Mouse (Mus musculus): Measurements from ENCODE around the gene Ubxn1.

Ubxn1 gene

GRCm38 (mm10) chr19:8903412-8903811, 32.1 kb downstream of the Ubxn1 start:
- no peak for DNase-seq

GRCm38 (mm10) chr19:8908531-8908930, 37.2 kb downstream of the Ubxn1 start:
- DNase-seq = no peak

DNA sequence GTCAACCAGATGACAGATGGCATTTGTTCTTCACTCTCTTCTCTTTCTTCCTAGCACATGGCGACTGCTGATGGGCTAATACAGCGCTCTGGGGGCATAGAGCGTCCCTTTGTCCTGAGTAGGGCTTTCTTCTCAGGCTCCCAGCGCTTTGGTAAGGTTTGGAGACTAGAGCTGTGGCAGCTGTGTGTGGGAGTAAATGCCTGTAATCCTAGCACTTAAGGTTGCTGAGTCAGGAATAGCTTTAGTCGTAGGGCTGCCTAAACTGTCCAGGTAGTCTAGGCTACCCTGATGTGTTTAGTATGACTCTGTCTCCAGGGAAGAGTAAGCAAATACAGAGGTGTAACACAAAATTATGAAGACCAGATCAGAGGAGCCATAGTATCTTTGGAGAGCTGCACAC, 40.5 kb downstream of the Ubxn1 start:
- DNase-seq = no peak

DNA sequence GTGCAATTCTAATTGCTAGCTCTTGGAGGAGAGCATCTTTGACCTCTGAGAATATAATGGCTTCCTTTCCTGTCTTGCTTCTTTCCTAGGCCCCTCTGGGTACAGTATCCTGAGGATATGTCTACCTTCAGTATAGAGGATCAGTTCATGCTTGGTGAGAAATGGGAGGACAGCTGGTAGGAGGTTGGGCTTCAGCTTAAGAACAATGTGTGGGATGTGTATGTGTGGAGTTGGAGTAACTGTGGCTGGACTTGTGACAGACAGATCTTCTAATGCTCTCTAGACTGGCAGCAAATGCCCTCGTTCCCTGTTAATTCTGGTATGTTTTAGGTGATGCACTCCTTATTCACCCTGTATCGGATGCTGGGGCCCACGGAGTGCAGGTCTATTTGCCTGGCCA, 42.9 kb downstream of the Ubxn1 start:
- DNase-seq = no peak

DNA sequence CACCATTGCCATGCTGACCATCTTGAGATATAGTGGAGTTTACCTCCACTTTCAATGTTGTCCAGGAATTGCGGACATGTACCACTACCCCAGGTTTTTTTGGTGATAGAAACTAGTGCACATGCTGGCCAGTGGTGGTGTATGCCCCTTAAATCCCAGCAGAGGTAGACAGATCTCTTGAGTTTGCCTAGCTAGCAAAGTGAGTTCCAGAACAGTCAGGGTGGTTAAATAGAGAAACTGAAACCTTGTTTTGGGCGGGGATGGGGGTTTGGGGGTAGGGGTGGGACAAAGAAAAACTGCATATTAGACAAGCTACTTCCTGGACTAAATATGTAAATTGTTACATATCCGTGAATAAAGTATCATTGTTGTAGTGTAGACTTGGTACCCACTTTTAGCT, 47.7 kb downstream of the Ubxn1 start:
- DNase-seq = no peak

- no peak for DNase-seq
Measured at GRCm38 (mm10) chr19:8919684-8920072, 48.4 kb downstream of the Ubxn1 start.

DNA sequence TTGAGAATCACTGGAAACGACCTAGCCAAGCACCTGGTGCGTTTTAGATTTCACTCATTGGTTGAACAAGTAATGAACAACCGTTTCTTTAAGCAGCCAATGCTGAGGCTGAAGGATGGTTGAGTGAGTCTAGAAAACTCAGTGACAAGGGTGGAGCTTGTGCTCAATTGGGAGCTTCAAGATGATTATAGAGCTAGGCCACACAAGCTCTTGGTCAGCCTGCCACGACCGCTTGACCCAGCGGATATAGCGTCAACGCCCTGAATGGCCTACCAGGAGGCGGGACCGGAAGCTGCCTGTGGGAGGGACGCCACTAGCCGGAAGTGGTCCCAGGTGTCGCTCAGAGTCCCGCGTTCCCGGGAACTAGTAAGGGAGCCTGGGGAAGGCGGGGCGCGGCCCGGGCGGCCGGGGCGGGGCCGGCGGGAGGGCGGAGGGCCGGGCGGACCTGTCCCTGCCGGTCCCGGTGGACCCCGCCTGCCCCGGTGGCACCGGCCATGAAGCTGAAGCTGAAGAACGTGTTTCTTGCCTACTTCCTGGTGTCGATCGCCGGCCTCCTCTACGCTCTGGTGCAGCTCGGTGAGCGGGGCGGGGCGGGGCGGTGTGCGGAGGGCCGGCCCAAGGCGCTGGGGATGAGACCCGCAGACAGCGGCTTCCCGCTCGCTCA, 48.9 kb downstream of the Ubxn1 start, which contains the start of gene B3gat3:
Gene B3gat3, plus strand, starts transcription at position 302 of the 664 bp plus-strand sequence.
- DNase-seq = peak; percentile 95

GRCm38 (mm10) chr19:8920836-8921291, 49.6 kb downstream of the Ubxn1 start:
- DNase-seq = peak; percentile 34

DNA sequence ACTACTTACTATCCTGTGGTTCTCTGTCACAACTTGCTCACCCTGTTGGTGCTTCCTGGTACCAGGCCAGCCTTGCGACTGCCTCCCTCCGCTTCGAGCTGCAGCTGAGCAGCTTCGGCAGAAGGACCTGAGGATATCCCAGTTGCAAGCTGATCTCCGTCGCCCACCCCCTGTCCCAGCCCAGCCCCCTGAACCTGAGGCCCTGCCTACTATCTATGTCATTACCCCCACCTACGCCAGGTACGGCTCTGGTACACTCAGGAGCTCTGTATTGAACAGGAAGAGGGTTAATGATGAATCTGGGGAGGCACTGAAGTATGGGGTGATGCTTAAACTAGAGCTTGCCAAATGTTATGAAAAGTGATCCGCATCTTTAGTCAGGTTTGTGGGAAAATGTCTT, 50.4 kb downstream of the Ubxn1 start:
- DNase-seq = no peak

All from lung, postnatal 14 days (tissue).